Mouse (Mus musculus) MEL (cell line): ENCODE results near the gene Grcc10. TPM values are rescaled to one million over a fixed set of nuclear protein-coding genes. Genes with fewer than 3 reads are reported as not detected.

Experiments
- DNase-seq: peaks from one replicate; pipeline ENCODE4 v3.0.0; 2011; ENCODE audit warnings: low read depth, low spot score
- H3K27ac ChIP-seq: 2 replicates; pipeline ENCODE4 v1.5.1; 2012; ENCODE audit warnings: low read depth, mild to moderate bottlenecking, control low read depth, low read length, moderate library complexity; ENCODE audit not compliant: control insufficient read depth
- H3K27me3 ChIP-seq, 2 experiments: fragments of 150-350 bp in 1 of 2; sonication (generic) in 1 of 2; 2 replicates each; pipeline ENCODE4 v1.6.1; 2012; ENCODE audit warnings: low read length in 2 of 2, mild to moderate bottlenecking in 2 of 2, improper control_type of control experiment in 1 of 2, moderate library complexity in 1 of 2; ENCODE audit not compliant: insufficient read depth in 2 of 2, control insufficient read depth in 1 of 2
- H3K36me3 ChIP-seq, 2 experiments: 2 replicates each; pipeline ENCODE4 v1.6.1; 2012 to 2014; ENCODE audit warnings: low read length in 2 of 2, improper control_type of control experiment in 1 of 2, inconsistent platforms in 1 of 2, mild to moderate bottlenecking in 1 of 2; ENCODE audit not compliant: insufficient read depth in 2 of 2, control insufficient read depth in 1 of 2
- H3K4me1 ChIP-seq, 2 experiments: fragments of 150-350 bp in 1 of 2; sonication (generic) in 1 of 2; 2 replicates each; pipeline ENCODE4 v1.6.1; 2012; ENCODE audit warnings: low read length in 2 of 2, improper control_type of control experiment in 1 of 2, mild to moderate bottlenecking in 1 of 2; ENCODE audit not compliant: insufficient read depth in 2 of 2, control insufficient read depth in 1 of 2
- H3K4me3 ChIP-seq, 2 experiments: fragments of 150-350 bp in 1 of 2; sonication (generic) in 1 of 2; 2 replicates each; pipeline ENCODE4 v1.5.1; 2012; ENCODE audit warnings: low read depth in 2 of 2, low read length in 2 of 2, mild to moderate bottlenecking in 2 of 2, moderate library complexity in 2 of 2, control low read depth in 1 of 2, improper control_type of control experiment in 1 of 2; ENCODE audit not compliant: control insufficient read depth in 1 of 2, insufficient read depth in 1 of 2
- H3K79me2 ChIP-seq: 2 replicates; pipeline ENCODE4 v1.6.1; 2012; ENCODE audit warnings: mild to moderate bottlenecking, low read length, moderate library complexity; ENCODE audit not compliant: control insufficient read depth, poor library complexity, insufficient read depth
- H3K9ac ChIP-seq: 2 replicates; pipeline ENCODE4 v1.6.1; 2012; ENCODE audit warnings: low read depth, mild to moderate bottlenecking, control low read depth, low read length, moderate library complexity; ENCODE audit not compliant: control insufficient read depth, poor library complexity, severe bottlenecking
- H3K9me3 ChIP-seq: fragments of 150-350 bp; sonication (generic); replicated peaks from 2 replicates; pipeline ENCODE4 v1.6.1; 2012; ENCODE audit warnings: mild to moderate bottlenecking, low read length, improper control_type of control experiment, moderate library complexity; ENCODE audit not compliant: insufficient read depth
- BHLHE40 ChIP-seq: IDR thresholded peaks from 2 replicates; pipeline ENCODE4 v1.6.1; 2012; ENCODE audit warnings: low read depth, mild to moderate bottlenecking, inconsistent platforms, low read length, improper control_type of control experiment, borderline replicate concordance
- E2F4 ChIP-seq: IDR thresholded peaks from 2 replicates; pipeline ENCODE4 v1.6.1; 2011; ENCODE audit warnings: low read depth, low read length, improper control_type of control experiment, borderline replicate concordance
- GATA1 ChIP-seq: IDR thresholded peaks from 2 replicates; pipeline ENCODE4 v1.6.1; 2011; ENCODE audit warnings: low read depth, low read length, improper control_type of control experiment
- HCFC1 ChIP-seq: IDR thresholded peaks from 2 replicates; pipeline ENCODE4 v1.6.1; 2012; ENCODE audit warnings: low read depth, mild to moderate bottlenecking, inconsistent platforms, low read length, improper control_type of control experiment, moderate library complexity
- JUND ChIP-seq: IDR thresholded peaks from 2 replicates; pipeline ENCODE4 v1.6.1; 2011; ENCODE audit warnings: low read depth, mild to moderate bottlenecking, improper control_type of control experiment, low read length
- MAFK ChIP-seq: IDR thresholded peaks from 2 replicates; pipeline ENCODE4 v1.6.1; 2011; ENCODE audit warnings: low read depth, mild to moderate bottlenecking, low read length, improper control_type of control experiment, borderline replicate concordance
- MYB ChIP-seq: IDR thresholded peaks from 2 replicates; pipeline ENCODE4 v1.6.1; 2011; ENCODE audit warnings: mild to moderate bottlenecking, low read depth, low read length, improper control_type of control experiment
- POLR2A ChIP-seq, 2 experiments: IDR thresholded peaks; 2 replicates each; pipeline ENCODE4 v1.6.1; 2011 to 2012; ENCODE audit warnings: low read length in 2 of 2, mild to moderate bottlenecking in 2 of 2, control low read depth in 1 of 2, improper control_type of control experiment in 1 of 2, low read depth in 1 of 2, moderate library complexity in 1 of 2; ENCODE audit not compliant: control insufficient read depth in 1 of 2, insufficient read depth in 1 of 2, poor library complexity in 1 of 2
- POLR2AphosphoS2 ChIP-seq: IDR thresholded peaks from 2 replicates; pipeline ENCODE4 v1.6.1; 2011; ENCODE audit warnings: low read length, improper control_type of control experiment
- RAD21 ChIP-seq: IDR thresholded peaks from 2 replicates; pipeline ENCODE4 v1.6.1; 2011; ENCODE audit warnings: mild to moderate bottlenecking, low read depth, low read length, improper control_type of control experiment
- RCOR1 ChIP-seq: IDR thresholded peaks from 2 replicates; pipeline ENCODE4 v1.6.1; 2012; ENCODE audit warnings: low read depth, mild to moderate bottlenecking, inconsistent platforms, low read length, improper control_type of control experiment
- SMC3 ChIP-seq: IDR thresholded peaks from 2 replicates; pipeline ENCODE4 v1.6.1; 2011; ENCODE audit warnings: low read depth, low read length, improper control_type of control experiment
- USF1 ChIP-seq: IDR thresholded peaks from 2 replicates; pipeline ENCODE4 v1.6.1; 2014; ENCODE audit warnings: low read depth, mild to moderate bottlenecking, inconsistent platforms, low read length, improper control_type of control experiment, moderate library complexity
- USF2 ChIP-seq, 2 experiments: IDR thresholded peaks; 2 replicates each; pipeline ENCODE4 v1.6.1; 2011 to 2012; ENCODE audit warnings: improper control_type of control experiment in 2 of 2, low read length in 2 of 2, borderline replicate concordance in 1 of 2, inconsistent platforms in 1 of 2, low read depth in 1 of 2, mild to moderate bottlenecking in 1 of 2; ENCODE audit not compliant: insufficient read depth in 1 of 2
- polyA plus RNA-seq, 2 experiments: library from polyadenylated mRNA; stranded (reverse) in 1 of 2; unstranded in 1 of 2; fragments of >175 nt in 1 of 2; fragments of >200 nt in 1 of 2; gene quantifications; 2 replicates each; pipeline versions ENCODE4 v1.2.1 to v1.2.4; 2012; ENCODE audit warnings: low replicate concordance in 2 of 2, low read depth in 1 of 2; ENCODE audit not compliant: insufficient read length in 2 of 2, insufficient read depth in 1 of 2, missing spikeins in 1 of 2
- total RNA-seq: library from RNA; depleted of rRNA; stranded (reverse); fragments of 300-350 nt; gene quantifications from 2 replicates; pipeline ENCODE4 v1.2.3, GENCODE M21; 2012

Grcc10 gene
- total and polyA plus RNA-seq, 3 experiments, result 57.4 to 62.9 TPM; not detected in 1

- Histone ChIP-seq H3K9ac (peak overlapping the region; percentile 13; the same call in 1 of the 2 replicates), H3K4me3 (no peak overlapping the region), H3K79me2 (peaks cover 16% of the 10 kb centered on the region), H3K27ac (peak overlapping the region; percentile 4; the same call in 1 of the 2 replicates), H3K9me3 (no peaks in the 10 kb centered on the region), H3K4me1 (peaks cover 14 to 30% of the 10 kb centered on the region in 2 experiments), H3K27me3 (no peaks in the 10 kb centered on the region), H3K36me3 (peaks cover 3 to 27% of the 10 kb centered on the region in 2 experiments)
- TF ChIP-seq USF2 (IDR thresholded peaks at IDR 0.05; ENCODE audit: borderline replicate concordance in 1 of 2, insufficient read depth in 1 of 2, low read depth in 1 of 2, low read length in 2 of 2), result peak in 1 of 2 experiments; percentile 38; a peak in 1 of 4 replicates
- TF ChIP-seq E2F4, result no peak
- no peak for TF ChIP-seq RAD21
- TF ChIP-seq USF1, result peak; percentile 80
- DNase-seq, result no peak
Measured at GRCm38 (mm10) chr6:124729850-124730705, 11.1 kb downstream of the Grcc10 start.

- H3K4me3 ChIP-seq, result no peak overlapping the region
- peaks cover 5 to 18% of the 10 kb centered on the region in 2 experiments for H3K4me1 ChIP-seq
- peaks cover 3 to 18% of the 10 kb centered on the region in 2 experiments for H3K36me3 ChIP-seq
- peaks cover 16% of the 10 kb centered on the region for H3K79me2 ChIP-seq
- H3K27ac ChIP-seq, result no peak overlapping the region
- H3K9me3 ChIP-seq, result no peaks in the 10 kb centered on the region
- H3K27me3 ChIP-seq, result no peaks in the 10 kb centered on the region
- no peak overlapping the region for H3K9ac ChIP-seq
- no peak for TF ChIP-seq RCOR1
- TF ChIP-seq SMC3, result no peak
- no peak for TF ChIP-seq POLR2A (IDR thresholded peaks at IDR 0.05; ENCODE audit: control insufficient read depth in 1 of 2, insufficient read depth in 1 of 2, low read depth in 1 of 2, low read length in 2 of 2, poor library complexity in 1 of 2)
- no peak for TF ChIP-seq USF1
- TF ChIP-seq MYB, result no peak
- no peak for TF ChIP-seq POLR2AphosphoS2
- no peak for TF ChIP-seq MAFK
- TF ChIP-seq JUND, result no peak
- TF ChIP-seq RAD21, result no peak
- no peak for TF ChIP-seq GATA1
- no peak for TF ChIP-seq HCFC1
- DNase-seq, result no peak
Measured at GRCm38 (mm10) chr6:124728621-124729020, 12.6 kb downstream of the Grcc10 start.

- TF ChIP-seq MAFK, result peak; percentile 80
- TF ChIP-seq BHLHE40, result no peak
- TF ChIP-seq, all 39 proteins: peak for 1
- Histone ChIP-seq H3K4me1 (peaks cover 0 to 7% of the 10 kb centered on the region in 2 experiments; a peak in 2 of 4 replicates), H3K4me3 (no peak overlapping the region), H3K27me3 (no peaks in the 10 kb centered on the region), H3K27ac (no peak overlapping the region), H3K9me3 (no peaks in the 10 kb centered on the region), H3K79me2 (no peaks in the 10 kb centered on the region), H3K9ac (no peak overlapping the region), H3K36me3 (peaks cover 3 to 4% of the 10 kb centered on the region in 2 experiments)
- DNase-seq, result no peak
Measured at GRCm38 (mm10) chr6:124724472-124724871, 16.7 kb downstream of the Grcc10 start.
